Mouse (Mus musculus) retina, embryonic 14.5 days (tissue): ENCODE measurements at regions not wholly inside any gene's neighbourhood (a gene's known extent, or its start where the extent isn't known, plus 50 kb on each side); places are given as distances from the start of the nearest gene placed in this dataset.

Experiments
- DNase-seq: peaks from one replicate; pipeline ENCODE4 v3.0.0-alpha.2; 2015; ENCODE audit warnings: low spot score

- peak; percentile 12 for DNase-seq
These were observed 1589.4 kb downstream of the Mat2b start for GRCm38 (mm10) chr11:39105576-39105975.

- no peak for DNase-seq
These were observed 1621.4 kb downstream of the Mat2b start for GRCm38 (mm10) chr11:39073571-39073970.
